Mouse (Mus musculus): ENCODE measurements around the gene Rsf1. TPM values are rescaled to one million over a fixed set of nuclear protein-coding genes. Genes with fewer than 3 reads are reported as not detected.

Rsf1 gene
- total RNA-seq, 4 experiments from 2014 or later: 13.5 to 16.9 (median 15.0) TPM

- no peak for DNase-seq (ENCODE audit: low spot score)
Observed at GRCm38 (mm10) chr7:97631290-97631689, 51.6 kb downstream of the Rsf1 start.

DNA sequence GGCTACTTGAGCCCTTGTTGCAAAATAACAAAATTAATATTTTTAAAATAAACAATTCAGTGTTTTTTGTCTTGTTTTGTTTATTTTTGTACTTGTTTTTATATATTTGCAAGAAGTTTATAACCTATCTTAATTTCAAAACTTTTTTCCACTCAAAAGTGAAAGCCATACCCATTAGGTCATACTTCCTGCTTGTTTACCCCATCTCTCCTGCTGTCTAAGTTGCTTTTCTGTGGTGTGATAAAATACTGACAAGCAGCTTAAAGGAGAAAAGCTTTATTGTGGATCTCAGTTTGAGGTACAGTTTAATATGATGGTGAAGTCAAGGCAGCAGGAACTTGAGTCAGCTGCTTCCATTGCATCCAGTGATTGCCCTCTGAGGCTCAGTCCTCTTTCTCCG lies 53.2 kb downstream of the Rsf1 start:
- no peak for DNase-seq (ENCODE audit: low spot score)

- DNase-seq (ENCODE audit: low spot score): no peak
Observed at GRCm38 (mm10) chr7:97645060-97645459, 65.4 kb downstream of the Rsf1 start.

GRCm38 (mm10) chr7:97647656-97648055 lies 68.0 kb downstream of the Rsf1 start:
- DNase-seq (ENCODE audit: low spot score): no peak

GRCm38 (mm10) chr7:97650729-97651128 lies 71.0 kb downstream of the Rsf1 start:
- no peak for DNase-seq (ENCODE audit: low spot score)

- no peak for DNase-seq (ENCODE audit: low spot score)
Observed at GRCm38 (mm10) chr7:97656144-97656543, 76.5 kb downstream of the Rsf1 start.

DNA sequence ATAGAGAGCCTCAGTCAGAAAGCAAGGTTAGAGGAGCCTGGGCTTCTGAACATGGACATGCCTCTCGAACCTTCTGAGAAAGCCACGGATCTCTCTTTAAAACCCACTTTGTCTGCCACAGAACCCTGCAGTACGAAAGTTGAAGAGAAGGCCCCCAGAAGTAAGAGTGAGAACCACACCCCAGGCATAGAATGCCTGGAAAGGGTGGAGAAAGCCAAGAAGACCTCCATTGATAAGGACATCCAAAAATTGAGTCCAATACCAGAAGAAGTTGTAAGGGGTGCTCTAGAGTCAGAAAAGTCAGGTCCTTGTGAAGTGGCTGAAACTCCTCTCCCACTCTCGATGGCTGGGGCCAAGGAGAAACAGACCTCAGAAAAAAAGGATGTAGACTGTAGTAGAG lies 81.9 kb downstream of the Rsf1 start:
- DNase-seq (ENCODE audit: low spot score): no peak

DNA sequence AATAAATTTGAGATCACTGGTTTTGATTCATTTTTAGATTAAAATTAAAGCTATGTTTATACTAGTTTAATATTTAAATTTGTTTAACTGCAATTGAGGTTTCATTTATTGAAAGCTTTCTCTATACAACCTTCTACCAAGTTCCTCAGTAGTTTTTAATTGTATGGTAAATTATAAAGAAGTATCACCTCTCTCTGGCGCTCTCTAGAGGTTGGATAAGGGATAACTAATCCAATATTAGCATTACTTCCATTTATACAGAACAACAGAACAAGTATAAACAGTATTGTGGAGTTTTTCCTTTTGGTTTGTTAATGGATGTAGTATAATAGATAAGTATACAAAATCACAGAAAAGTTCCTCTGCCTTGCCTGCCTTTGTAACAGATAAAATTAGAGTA lies 99.5 kb downstream of the Rsf1 start:
- DNase-seq (ENCODE audit: low spot score): peak; percentile 16

GRCm38 (mm10) chr7:97687831-97688230 lies 108.1 kb downstream of the Rsf1 start:
- DNase-seq (ENCODE audit: low spot score): no peak

GRCm38 (mm10) chr7:97695441-97695840 lies 115.8 kb downstream of the Rsf1 start:
- no peak for DNase-seq (ENCODE audit: low spot score)

DNA sequence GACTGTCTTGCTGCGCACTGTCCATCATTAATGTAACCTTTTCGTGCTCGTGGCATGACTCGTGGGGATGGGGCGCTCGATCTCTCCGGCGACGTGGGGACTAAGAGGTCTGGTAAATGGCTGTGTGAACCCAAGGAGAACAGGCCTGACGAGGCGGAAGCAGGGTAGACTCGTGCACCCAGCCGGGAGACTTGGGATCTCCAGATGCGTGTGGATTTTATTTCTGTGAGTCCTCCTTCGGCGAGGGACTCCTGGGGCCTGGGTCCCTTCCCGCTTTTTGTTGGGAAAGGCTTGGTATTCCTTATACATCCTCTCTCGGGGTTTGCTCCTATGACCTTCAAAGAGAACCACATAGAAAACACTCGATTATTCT lies 116.4 kb downstream of the Rsf1 start:
- DNase-seq (ENCODE audit: low spot score): no peak

GRCm38 (mm10) chr7:97696506-97697254 lies 117.0 kb downstream of the Rsf1 start, which contains the start of gene Clns1a:
Gene Clns1a (plus strand): TSS chr7:97696634.
- peak; percentile 94 for DNase-seq (ENCODE audit: low spot score)

GRCm38 (mm10) chr7:97700173-97700572 lies 120.5 kb downstream of the Rsf1 start:
- DNase-seq (ENCODE audit: low spot score): no peak

- DNase-seq (ENCODE audit: low spot score): no peak
Observed at GRCm38 (mm10) chr7:97701106-97701505, 121.4 kb downstream of the Rsf1 start.

DNA sequence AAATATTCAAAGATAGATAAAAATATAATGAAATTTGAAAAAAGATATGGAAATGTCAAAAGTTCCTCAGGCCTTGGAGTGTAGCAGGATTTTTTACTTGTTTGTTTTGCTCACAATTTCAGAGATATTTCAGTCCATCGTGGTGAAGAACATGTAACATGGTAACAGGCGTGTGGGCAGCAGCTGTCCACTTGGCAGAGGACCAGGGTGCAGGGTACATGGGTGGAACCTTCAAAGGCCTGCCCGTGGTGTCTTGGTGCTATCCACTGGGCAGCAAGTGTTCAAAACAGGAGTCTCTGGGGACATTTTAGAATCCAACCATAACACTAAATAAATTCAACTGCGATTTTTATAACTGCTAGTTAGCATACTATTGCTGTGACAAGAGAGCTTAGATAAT lies 127.4 kb downstream of the Rsf1 start:
- DNase-seq (ENCODE audit: low spot score): no peak

DNA sequence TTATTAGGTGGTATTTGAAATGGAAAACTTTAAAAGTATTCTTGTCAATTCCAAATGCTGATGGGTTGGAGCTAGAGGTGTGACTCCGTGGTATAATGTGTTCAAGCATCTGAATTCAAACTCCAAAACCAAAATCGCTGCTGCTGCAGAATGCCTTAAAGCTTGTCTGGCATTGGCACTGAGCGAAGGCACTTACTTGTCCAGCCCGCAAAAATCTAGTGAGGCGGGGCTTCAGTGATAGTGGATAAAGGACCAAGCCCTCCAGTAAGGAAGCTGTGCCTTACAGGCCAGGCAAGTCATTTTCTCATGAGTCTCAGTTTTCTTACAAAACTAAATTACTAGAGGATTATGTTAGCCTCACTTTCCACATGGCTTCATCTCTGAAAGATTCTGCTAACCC lies 128.1 kb downstream of the Rsf1 start:
- no peak for DNase-seq (ENCODE audit: low spot score)

DNA sequence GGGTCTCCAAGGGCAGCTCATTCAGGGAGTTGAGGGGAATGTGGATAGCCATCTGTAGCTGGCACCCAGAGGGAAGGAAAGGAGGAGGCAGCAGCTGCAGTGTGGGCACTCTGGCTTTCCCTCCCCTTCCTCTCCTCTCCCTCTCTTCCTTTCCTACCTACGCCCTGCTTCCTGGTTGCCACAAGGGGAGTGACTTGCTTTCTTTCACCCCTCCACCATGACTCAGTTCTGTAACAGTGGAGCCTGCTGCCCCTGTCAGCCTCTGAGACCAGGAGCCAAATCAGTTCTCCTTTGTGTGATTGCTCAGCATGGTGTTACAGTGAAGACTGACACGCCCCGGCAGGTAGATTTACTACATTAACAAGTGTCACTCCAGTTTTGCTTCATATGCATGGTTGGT lies 129.5 kb downstream of the Rsf1 start:
- no peak for DNase-seq (ENCODE audit: low spot score)

DNA sequence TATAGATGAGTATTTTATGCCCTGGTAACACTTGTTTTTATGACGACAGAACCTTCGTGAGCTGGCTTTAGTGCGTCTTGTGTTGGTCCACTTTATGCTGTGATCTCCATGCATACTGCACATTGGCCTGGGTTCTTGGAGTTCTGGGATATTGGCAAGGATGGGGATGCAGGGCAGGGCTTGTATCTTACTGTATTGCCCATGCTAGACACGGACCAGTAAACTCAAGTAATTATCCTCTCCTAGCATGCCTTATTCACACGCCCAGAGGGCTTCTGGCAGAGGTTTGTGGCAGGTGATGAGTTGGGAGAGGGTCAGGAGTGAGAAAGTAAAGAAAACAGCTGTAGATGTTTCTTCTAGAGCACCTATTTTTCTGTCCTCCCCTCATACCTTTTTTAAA lies 135.0 kb downstream of the Rsf1 start:
- no peak for DNase-seq (ENCODE audit: low spot score)

- DNase-seq (ENCODE audit: low spot score): no peak
Observed at GRCm38 (mm10) chr7:97717326-97717725, 137.6 kb downstream of the Rsf1 start.

DNA sequence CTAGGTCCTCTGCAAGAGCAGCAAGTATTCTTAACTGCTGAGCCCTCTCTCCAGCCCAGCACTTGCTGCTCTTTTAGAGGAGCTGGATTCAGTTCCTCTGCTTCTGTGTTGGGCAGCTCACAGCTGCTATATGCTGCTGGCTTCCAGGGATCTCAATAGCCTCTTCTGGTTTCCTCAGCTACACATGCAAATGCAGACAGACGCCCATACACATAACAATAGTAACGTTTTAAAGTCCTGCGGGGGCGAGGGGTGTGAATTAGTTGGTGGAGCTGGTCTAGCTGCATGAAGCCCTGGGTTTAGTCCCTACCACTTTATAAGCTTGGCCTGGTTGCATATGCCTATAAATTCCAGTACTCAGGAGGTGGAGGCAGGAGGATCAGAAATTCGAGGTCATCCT lies 139.4 kb downstream of the Rsf1 start:
- no peak for DNase-seq (ENCODE audit: low spot score)

- no peak for DNase-seq (ENCODE audit: low spot score)
Observed at GRCm38 (mm10) chr7:97720109-97720508, 140.4 kb downstream of the Rsf1 start.

DNA sequence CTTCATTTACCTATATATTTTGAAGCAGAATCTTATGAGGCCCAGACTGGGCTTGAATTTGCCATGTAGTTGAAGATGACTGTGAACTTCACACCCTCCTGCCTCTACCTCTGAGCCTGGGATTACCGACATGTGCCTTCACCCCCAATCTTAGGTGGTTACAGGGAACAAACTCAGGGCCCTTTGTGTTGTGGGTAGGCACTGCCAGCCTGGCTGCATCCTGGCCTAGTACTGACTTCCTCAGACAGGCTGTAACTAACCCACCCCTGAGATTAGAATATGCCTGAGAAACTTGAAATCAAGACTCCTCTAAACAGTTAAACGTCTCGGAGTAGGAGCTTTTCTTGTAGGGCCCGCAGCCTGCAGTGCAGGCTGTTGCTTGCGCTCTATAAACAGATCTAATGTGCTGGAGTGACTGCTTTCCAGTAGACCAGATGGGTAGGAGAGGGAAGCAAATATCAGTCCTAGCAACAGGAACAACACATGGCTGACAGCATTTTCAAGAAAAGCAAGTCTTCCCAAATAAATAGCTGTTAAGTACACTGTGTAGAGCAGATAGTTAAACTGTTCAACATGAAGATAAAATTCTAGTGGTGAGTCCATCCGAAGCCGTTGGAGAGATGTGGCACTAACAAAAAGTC lies 142.7 kb downstream of the Rsf1 start:
- DNase-seq (ENCODE audit: low spot score): no peak
